Mouse (Mus musculus): ENCODE results near the gene Fam126a. TPM values are rescaled to one million over a fixed set of nuclear protein-coding genes. Genes with fewer than 3 reads are reported as not detected.

Fam126a gene
- total and polyA plus RNA-seq, 3 experiments = 30.0 to 51.1 (median 34.7) TPM

- no peaks in the 10 kb centered on the region for H3K79me2 ChIP-seq (ENCODE audit: control insufficient read depth, insufficient read depth, low read length, poor library complexity)
- no peak overlapping the region for H3K4me3 ChIP-seq (ENCODE audit: control insufficient read depth in 1 of 2, insufficient read depth in 1 of 2, low read depth in 2 of 2, low read length in 2 of 2)
- TF ChIP-seq MYB (IDR thresholded peaks at IDR 0.05; ENCODE audit: low read depth, low read length) (no peak), HCFC1 (IDR thresholded peaks at IDR 0.05; ENCODE audit: low read depth, low read length) (no peak), ZC3H11A (IDR thresholded peaks at IDR 0.05; ENCODE audit: low read depth, low read length) (no peak), CHD2 (IDR thresholded peaks at IDR 0.05; ENCODE audit: low read length) (no peak), BHLHE40 (IDR thresholded peaks at IDR 0.05; ENCODE audit: borderline replicate concordance, low read depth, low read length) (no peak), JUND (IDR thresholded peaks at IDR 0.05; ENCODE audit: low read depth, low read length) (no peak), E2F4 (IDR thresholded peaks at IDR 0.05; ENCODE audit: borderline replicate concordance, low read depth, low read length) (no peak)
- no peak for DNase-seq (ENCODE audit: low read depth, low spot score)
- no peak overlapping the region for H3K9ac ChIP-seq (ENCODE audit: control insufficient read depth, low read depth, low read length, poor library complexity, severe bottlenecking)
- no peak overlapping the region for H3K27ac ChIP-seq (ENCODE audit: control insufficient read depth, low read depth, low read length)
- no peaks in the 10 kb centered on the region for H3K9me3 ChIP-seq (replicated peaks; ENCODE audit: insufficient read depth, low read length)
- H3K36me3 ChIP-seq (ENCODE audit: control insufficient read depth in 1 of 2, insufficient read depth in 2 of 2, low read length in 2 of 2) = peaks cover 15 to 22% of the 10 kb centered on the region in 2 experiments
- H3K27me3 ChIP-seq (ENCODE audit: control insufficient read depth in 1 of 2, insufficient read depth in 2 of 2, low read length in 2 of 2) = no peaks in the 10 kb centered on the region
- H3K4me1 ChIP-seq (ENCODE audit: control insufficient read depth in 1 of 2, insufficient read depth in 2 of 2, low read length in 2 of 2) = peaks cover 3 to 5% of the 10 kb centered on the region in 2 experiments; a peak in 2 of 4 replicates
These were observed 36.3 kb downstream of the Fam126a start for GRCm38 (mm10) chr5:23994231-23994630.

GRCm38 (mm10) chr5:23993553-23993894 lies 37.0 kb downstream of the Fam126a start:
- Histone ChIP-seq H3K36me3 (ENCODE audit: control insufficient read depth in 1 of 2, insufficient read depth in 2 of 2, low read length in 2 of 2) (peaks cover 9 to 16% of the 10 kb centered on the region in 2 experiments), H3K79me2 (ENCODE audit: control insufficient read depth, insufficient read depth, low read length, poor library complexity) (no peaks in the 10 kb centered on the region), H3K27ac (ENCODE audit: control insufficient read depth, low read depth, low read length) (no peak overlapping the region), H3K9ac (ENCODE audit: control insufficient read depth, low read depth, low read length, poor library complexity, severe bottlenecking) (no peak overlapping the region), H3K4me3 (ENCODE audit: control insufficient read depth in 1 of 2, insufficient read depth in 1 of 2, low read depth in 2 of 2, low read length in 2 of 2) (no peak overlapping the region), H3K4me1 (ENCODE audit: control insufficient read depth in 1 of 2, insufficient read depth in 2 of 2, low read length in 2 of 2) (peaks cover 2 to 3% of the 10 kb centered on the region in 2 experiments; a peak in 1 of 4 replicates), H3K27me3 (ENCODE audit: control insufficient read depth in 1 of 2, insufficient read depth in 2 of 2, low read length in 2 of 2) (no peaks in the 10 kb centered on the region), H3K9me3 (replicated peaks; ENCODE audit: insufficient read depth, low read length) (no peaks in the 10 kb centered on the region)
- no peak for DNase-seq (ENCODE audit: low read depth, low spot score)
- TF ChIP-seq USF2 (IDR thresholded peaks at IDR 0.05; ENCODE audit: borderline replicate concordance in 1 of 2, insufficient read depth in 1 of 2, low read depth in 1 of 2, low read length in 2 of 2) (no peak), MYC (IDR thresholded peaks at IDR 0.05; ENCODE audit: low read depth, low read length) (no peak), KAT2A (conservative IDR thresholded peaks at IDR 0.05; ENCODE audit: low read depth, low read length) (no peak)

GRCm38 (mm10) chr5:23992876-23993552 lies 37.5 kb downstream of the Fam126a start:
- peaks cover 2 to 3% of the 10 kb centered on the region in 2 experiments; a peak in 1 of 4 replicates for H3K4me1 ChIP-seq (ENCODE audit: control insufficient read depth in 1 of 2, insufficient read depth in 2 of 2, low read length in 2 of 2)
- peaks cover 4 to 15% of the 10 kb centered on the region in 2 experiments for H3K36me3 ChIP-seq (ENCODE audit: control insufficient read depth in 1 of 2, insufficient read depth in 2 of 2, low read length in 2 of 2)
- no peak overlapping the region for H3K9ac ChIP-seq (ENCODE audit: control insufficient read depth, low read depth, low read length, poor library complexity, severe bottlenecking)
- no peak overlapping the region for H3K4me3 ChIP-seq (ENCODE audit: control insufficient read depth in 1 of 2, insufficient read depth in 1 of 2, low read depth in 2 of 2, low read length in 2 of 2)
- no peak overlapping the region for H3K27ac ChIP-seq (ENCODE audit: control insufficient read depth, low read depth, low read length)
- no peak for DNase-seq (ENCODE audit: low read depth, low spot score)
- H3K27me3 ChIP-seq (ENCODE audit: control insufficient read depth in 1 of 2, insufficient read depth in 2 of 2, low read length in 2 of 2) = no peaks in the 10 kb centered on the region
- TF ChIP-seq MEF2A (IDR thresholded peaks at IDR 0.05; ENCODE audit: extremely low read depth, insufficient replicate concordance, low read depth, low read length, poor library complexity, severe bottlenecking) (no peak), RCOR1 (IDR thresholded peaks at IDR 0.05; ENCODE audit: low read depth, low read length) (no peak), TBP (IDR thresholded peaks at IDR 0.05; ENCODE audit: low read depth, low read length) (no peak), E2F4 (IDR thresholded peaks at IDR 0.05; ENCODE audit: borderline replicate concordance, low read depth, low read length) (no peak), GATA1 (IDR thresholded peaks at IDR 0.05; ENCODE audit: low read depth, low read length) (no peak), EP300 (IDR thresholded peaks at IDR 0.05; ENCODE audit: low read depth in 1 of 2, low read length in 2 of 2) (no peak), ZMIZ1 (IDR thresholded peaks at IDR 0.05; ENCODE audit: low read depth, low read length) (no peak), ZKSCAN1 (IDR thresholded peaks at IDR 0.05; ENCODE audit: low read depth, low read length) (no peak), ZC3H11A (IDR thresholded peaks at IDR 0.05; ENCODE audit: low read depth, low read length) (no peak), CTCF (IDR thresholded peaks at IDR 0.05 in 2 of 3, conservative IDR thresholded peaks at IDR 0.05 in 1 of 3; ENCODE audit: control insufficient read depth in 1 of 3, insufficient read depth in 1 of 3, low read depth in 2 of 3, low read length in 3 of 3, poor library complexity in 1 of 3, severe bottlenecking in 1 of 3) (no peak), TCF12 (IDR thresholded peaks at IDR 0.05; ENCODE audit: low read depth, low read length) (no peak), HCFC1 (IDR thresholded peaks at IDR 0.05; ENCODE audit: low read depth, low read length) (no peak), MXI1 (IDR thresholded peaks at IDR 0.05; ENCODE audit: low read depth, low read length) (no peak), RAD21 (IDR thresholded peaks at IDR 0.05; ENCODE audit: low read depth, low read length) (no peak), USF1 (IDR thresholded peaks at IDR 0.05; ENCODE audit: low read depth, low read length) (no peak), POLR2AphosphoS5 (IDR thresholded peaks at IDR 0.05; ENCODE audit: borderline replicate concordance, low read depth, low read length) (no peak)
- no peaks in the 10 kb centered on the region for H3K79me2 ChIP-seq (ENCODE audit: control insufficient read depth, insufficient read depth, low read length, poor library complexity)
- no peaks in the 10 kb centered on the region for H3K9me3 ChIP-seq (replicated peaks; ENCODE audit: insufficient read depth, low read length)
